Mouse (Mus musculus): Measurements from ENCODE around the gene Sema4f.

- TF ChIP-seq CTCF (IDR thresholded peaks at IDR 0.05; ENCODE audit: insufficient read depth, low read depth, low read length) = no peak
- no peak for TF ChIP-seq POLR2A (IDR thresholded peaks at IDR 0.05; ENCODE audit: insufficient read depth, low read depth, low read length)
Observed at GRCm38 (mm10) chr6:82969249-82970084, 29.9 kb upstream of the Sema4f start.
